17 mouse cellular contexts compared by ENCODE assay signal in genomic region chr1:99619221-99619620, GRCm38 (mm10).
A peak's percentile ranks its signal among the peaks of the same experiment; 100 is the strongest.
DNase-seq lines count a peak whose midpoint lies in the region; TF ChIP-seq lines count a peak whose summit lies in the region.
"Had no signal": no experiment of that assay in that cellular context is flagged by ENCODE, and none has a peak within 500 bp of the region (broad histone marks: within the 10 kb centered on the region; RNA-seq: fewer than 3 reads in every experiment).

No protein-coding gene starts in this region.

- intact Hi-C loops in left cerebral cortex, postnatal 4 days (cut with DNase I) = no loop called here
- intact Hi-C loops in left cerebral cortex, adult 2 months (cut with DNase I) = no loop called here

- no peak overlapping the region for H3K4me3 ChIP-seq in left cerebral cortex, adult 2 months
- H3K4me3 ChIP-seq: embryonic facial prominence, embryonic 13.5 days; embryonic facial prominence, embryonic 15.5 days; erythroblast, embryonic 14.5 days; forebrain, embryonic 10.5 days; forebrain, embryonic 12.5 days had no signal

- H3K27ac ChIP-seq in left cerebral cortex, adult 2 months = no peak overlapping the region
- H3K27ac ChIP-seq: embryonic facial prominence, embryonic 13.5 days; embryonic facial prominence, embryonic 15.5 days; forebrain, embryonic 10.5 days; forebrain, embryonic 12.5 days had no signal

- peak; percentile 17 to 24 for DNase-seq in cerebellum, postnatal 14 days
- DNase-seq in cerebellum, adult 9-10 months = no peak
- peak; percentile 55 for DNase-seq in left cerebral cortex, postnatal 4 days
- DNase-seq in left cerebral cortex, adult 2 months (ENCODE audit: extremely low spot score in 1 of 2, low spot score in 2 of 2) = no peak
- DNase-seq: adrenal gland, adult 2 months; adrenal gland, postnatal 10 days; adrenal gland, postnatal 25 days; cerebellum, adult 11-12 months; cerebellum, adult 2 months; cerebellum, adult 9-11 months; cerebellum, postnatal 36 days; embryo, embryonic 11 days had no signal

- no peak for TF ChIP-seq CTCF in left cerebral cortex, adult 2 months (IDR thresholded peaks at IDR 0.05)

Comparison
In these comparisons a context has a peak if more than half of its experiments do, and no peak if none do; other contexts are left out.
1. DNase-seq: peak in cerebellum, postnatal 14 days (2 of 2) and left cerebral cortex, postnatal 4 days (single experiment); none in cerebellum, adult 9-10 months (single experiment) and left cerebral cortex, adult 2 months (0 of 2).